In genomic region chr11:69945997-69946891, GRCm38 (mm10) we compare ENCODE assay signal across 12 mouse cellular contexts. TPM values are rescaled to one million over a fixed set of nuclear protein-coding genes. Genes with fewer than 3 reads are reported as not detected.
DNase-seq lines count a peak whose midpoint lies in the region; ATAC-seq and TF ChIP-seq lines count a peak whose summit lies in the region.
"Had no signal": no experiment of that assay in that cellular context is flagged by ENCODE, and none has a peak within 500 bp of the region (broad histone marks: within the 10 kb centered on the region; RNA-seq: fewer than 3 reads in every experiment).

No protein-coding gene starts in this region.

- WGBS in forebrain, embryonic 11.5 days = 89% methylated on average over 18 of the region's 18 CpGs
- 91% methylated on average over 18 of the region's 18 CpGs for WGBS in forebrain, postnatal 0 days
- 84% methylated on average over 18 of the region's 18 CpGs for WGBS in lung, embryonic 15.5 days
- WGBS in limb, embryonic 10.5 days = 93% methylated on average over 18 of the region's 18 CpGs
- 70% methylated on average over 18 of the region's 18 CpGs for WGBS in cerebellum, adult 2 months

- no peak for TF ChIP-seq POLR2A in cerebellum, adult 2 months (IDR thresholded peaks at IDR 0.05; ENCODE audit: borderline replicate concordance, insufficient read depth, low read length)

- H3K36me3 ChIP-seq in forebrain, embryonic 11.5 days (ENCODE audit: control insufficient read depth, insufficient read depth, low read length) = no peaks in the 10 kb centered on the region
- H3K36me3 ChIP-seq in forebrain, postnatal 0 days (ENCODE audit: insufficient read depth) = no peaks in the 10 kb centered on the region
- H3K36me3 ChIP-seq in lung, embryonic 15.5 days = peaks cover 12% of the 10 kb centered on the region
- H3K36me3 ChIP-seq in limb, embryonic 10.5 days = peaks cover 52% of the 10 kb centered on the region

- H3K4me2 ChIP-seq in forebrain, embryonic 11.5 days (ENCODE audit: low read depth, low read length, severe bottlenecking) = peak overlapping the region; percentile 71; the same call in 1 of the 2 replicates
- no peak overlapping the region for H3K4me2 ChIP-seq in forebrain, postnatal 0 days (ENCODE audit: low read depth)
- H3K4me2 ChIP-seq in lung, embryonic 15.5 days = peak overlapping the region; percentile 71; the same call in 1 of the 2 replicates

- H3K4me1 ChIP-seq in forebrain, embryonic 11.5 days (replicated peaks; ENCODE audit: control insufficient read depth, insufficient read depth, low read length) = peaks cover 11% of the 10 kb centered on the region; the same call in 1 of the 2 replicates
- no peaks in the 10 kb centered on the region for H3K4me1 ChIP-seq in forebrain, postnatal 0 days (ENCODE audit: insufficient read depth)
- peaks cover 29% of the 10 kb centered on the region for H3K4me1 ChIP-seq in lung, embryonic 15.5 days
- H3K4me1 ChIP-seq in limb, embryonic 10.5 days = peaks cover 31% of the 10 kb centered on the region
- H3K4me1 ChIP-seq in cerebellum, adult 2 months (ENCODE audit: control insufficient read depth, insufficient read depth, low read length) = no peaks in the 10 kb centered on the region

- H3K9ac ChIP-seq in forebrain, embryonic 11.5 days (ENCODE audit: low read length) = no peak overlapping the region
- no peak overlapping the region for H3K9ac ChIP-seq in forebrain, postnatal 0 days
- H3K9ac ChIP-seq in lung, embryonic 15.5 days = no peak overlapping the region

- no peak for ATAC-seq in forebrain, embryonic 11.5 days (replicated peaks; ENCODE audit: low FRiP score)
- no peak for ATAC-seq in forebrain, postnatal 0 days
- no peak for ATAC-seq in lung, embryonic 15.5 days (ENCODE audit: borderline replicate concordance, extremely low read depth, low FRiP score, low TSS enrichment)

- no peak overlapping the region for H3K27ac ChIP-seq in forebrain, embryonic 11.5 days (ENCODE audit: low read depth, low read length)
- no peak overlapping the region for H3K27ac ChIP-seq in forebrain, postnatal 0 days (ENCODE audit: low read depth, low read length)
- 0 out of 2 replicates have a peak overlapping the region, but pooled peaks have one; percentile 88 for H3K27ac ChIP-seq in lung, embryonic 15.5 days
- H3K27ac ChIP-seq in limb, embryonic 10.5 days = peak overlapping the region; percentile 96
- no peak overlapping the region for H3K27ac ChIP-seq in cerebellum, adult 2 months (ENCODE audit: insufficient read depth, low read length)

- TF ChIP-seq CTCF in forebrain, postnatal 0 days (IDR thresholded peaks at IDR 0.05; ENCODE audit: low read depth) = no peak
- no peak for TF ChIP-seq CTCF in cerebellum, adult 2 months (IDR thresholded peaks at IDR 0.05; ENCODE audit: borderline replicate concordance, insufficient read depth, low read depth, low read length)

- H3K9me3 ChIP-seq in forebrain, embryonic 11.5 days (ENCODE audit: control insufficient read depth, low read length) = no peaks in the 10 kb centered on the region
- no peaks in the 10 kb centered on the region for H3K9me3 ChIP-seq in forebrain, postnatal 0 days (ENCODE audit: low read length)
- no peaks in the 10 kb centered on the region for H3K9me3 ChIP-seq in lung, embryonic 15.5 days
- H3K9me3 ChIP-seq in limb, embryonic 10.5 days (replicated peaks) = no peaks in the 10 kb centered on the region

- DNase-seq in forebrain, embryonic 11.5 days (ENCODE audit: low spot score) = no peak
- no peak for DNase-seq in forebrain, postnatal 0 days
- no peak for DNase-seq in lung, postnatal 10 days
- no peak for DNase-seq in limb, embryonic 10.5 days (ENCODE audit: low spot score)
- DNase-seq in spleen, postnatal 4 days (ENCODE audit: low spot score in 2 of 2) = peak; percentile 62 to 78
- no peak for DNase-seq in adrenal gland, adult 2 months
- no peak for DNase-seq in cerebellum, adult 2 months
- DNase-seq: cerebellum, postnatal 25 days; lung, adult 2 months; thymus, adult 2 months had no signal

- no peaks in the 10 kb centered on the region for H3K27me3 ChIP-seq in forebrain, embryonic 11.5 days (ENCODE audit: control insufficient read depth, insufficient read depth, low read length)
- no peaks in the 10 kb centered on the region; the same call in 1 of the 2 replicates for H3K27me3 ChIP-seq in forebrain, postnatal 0 days (ENCODE audit: insufficient read depth, low read length)
- H3K27me3 ChIP-seq in lung, embryonic 15.5 days = no peaks in the 10 kb centered on the region; the same call in 1 of the 2 replicates
- no peaks in the 10 kb centered on the region for H3K27me3 ChIP-seq in limb, embryonic 10.5 days (ENCODE audit: low read depth, poor library complexity, severe bottlenecking)
- peaks cover 2% of the 10 kb centered on the region; the same call in 1 of the 2 replicates for H3K27me3 ChIP-seq in cerebellum, adult 2 months (ENCODE audit: control insufficient read depth, insufficient read depth, low read length)

- peak overlapping the region; percentile 50; the same call in 1 of the 2 replicates for H3K4me3 ChIP-seq in forebrain, embryonic 11.5 days (ENCODE audit: low read depth, low read length)
- H3K4me3 ChIP-seq in forebrain, postnatal 0 days (ENCODE audit: low read depth, low read length) = no peak overlapping the region
- peak overlapping the region; percentile 50; the same call in 1 of the 2 replicates for H3K4me3 ChIP-seq in lung, embryonic 15.5 days
- H3K4me3 ChIP-seq in limb, embryonic 10.5 days = peak overlapping the region; percentile 57
- H3K4me3 ChIP-seq in cerebellum, adult 2 months (replicated peaks; ENCODE audit: insufficient read depth, low read depth, low read length) = no peak overlapping the region

RNA-seq across cellular contexts. Expression of gene Slc2a4, which starts 1.7 kb away (rescaled TPM):
- polyA plus RNA-seq in forebrain, embryonic 11.5 days (2014; fragmentation: Nextera tagmentation; extraction: Ambion mirVana) = 13.7 and 14.8 TPM in 2 replicates
- 4.1 and 7.8 TPM in 2 replicates for total RNA-seq in forebrain, postnatal 0 days (2014; rRNA removed)
- 3.5 and 3.9 TPM in 2 replicates for polyA plus RNA-seq in forebrain, postnatal 0 days (2015; fragmentation: Nextera tagmentation; extraction: Ambion mirVana)
- polyA plus RNA-seq in lung, embryonic 15.5 days (2015; fragmentation: Nextera tagmentation; extraction: Ambion mirVana) = 18.0 and 20.6 TPM in 2 replicates
- polyA plus RNA-seq in limb, embryonic 10.5 days (2016; fragmentation: Nextera tagmentation; extraction: Ambion mirVana) = 19.9 and 29.3 TPM in 2 replicates
- total RNA-seq in adrenal gland, adult 2 months (2021) = 100 to 1,000 TPM in 1 of 2 experiments, 10 to 100 TPM in 1; 84.2 to 119 TPM
- polyA plus RNA-seq in adrenal gland, adult 2 months (2012; rRNA removed) = 138 and 142 TPM in 2 replicates
- 5.9 and 7.2 TPM in 2 replicates for polyA plus RNA-seq in cerebellum, adult 2 months (2012; rRNA removed)
- total RNA-seq: hematopoietic stem cell, adult 5-6 weeks had no signal

RNA-seq across cellular contexts. Expression of gene Ybx2, which starts 10.6 kb away (rescaled TPM):
- polyA plus RNA-seq in forebrain, embryonic 11.5 days (2014; fragmentation: Nextera tagmentation; extraction: Ambion mirVana) = 7.1 and 10.1 TPM in 2 replicates
- total RNA-seq in forebrain, postnatal 0 days (2014; rRNA removed) = 7.8 and 22.8 TPM in 2 replicates
- 1.5 and 2.5 TPM in 2 replicates for polyA plus RNA-seq in forebrain, postnatal 0 days (2015; fragmentation: Nextera tagmentation; extraction: Ambion mirVana)
- polyA plus RNA-seq in lung, embryonic 15.5 days (2015; fragmentation: Nextera tagmentation; extraction: Ambion mirVana) = 2.8 and 3.0 TPM in 2 replicates
- 6.1 TPM in 2 replicates for polyA plus RNA-seq in limb, embryonic 10.5 days (2016; fragmentation: Nextera tagmentation; extraction: Ambion mirVana)
- total RNA-seq in adrenal gland, adult 2 months (2021) = 10 to 100 TPM; 12.9 to 20.0 TPM
- 21.8 and 41.4 TPM in 2 replicates for polyA plus RNA-seq in adrenal gland, adult 2 months (2012; rRNA removed)
- polyA plus RNA-seq in cerebellum, adult 2 months (2012; rRNA removed) = 16.5 and 16.8 TPM in 2 replicates

RNA-seq across cellular contexts. Expression of gene Cldn7, which starts 18.3 kb away (rescaled TPM):
- 3.2 and 6.4 TPM in 2 replicates for polyA plus RNA-seq in forebrain, embryonic 11.5 days (2014; fragmentation: Nextera tagmentation; extraction: Ambion mirVana)
- not detected in 2 replicates for total RNA-seq in forebrain, postnatal 0 days (2014; rRNA removed)
- polyA plus RNA-seq in forebrain, postnatal 0 days (2015; fragmentation: Nextera tagmentation; extraction: Ambion mirVana) = 0.34 and 0.42 TPM in 2 replicates
- polyA plus RNA-seq in lung, embryonic 15.5 days (2015; fragmentation: Nextera tagmentation; extraction: Ambion mirVana) = 154 and 170 TPM in 2 replicates
- polyA plus RNA-seq in limb, embryonic 10.5 days (2016; fragmentation: Nextera tagmentation; extraction: Ambion mirVana) = 28.7 and 35.4 TPM in 2 replicates
- total RNA-seq in adrenal gland, adult 2 months (2021) = under 1 TPM in 1 of 2 experiments, not detected in 1; 0.78 TPM
- 0.11 and 0.32 TPM in 2 replicates for polyA plus RNA-seq in adrenal gland, adult 2 months (2012; rRNA removed)
- 0.33 TPM in 1 of 2 replicates, not detected in the other for polyA plus RNA-seq in cerebellum, adult 2 months (2012; rRNA removed)

RNA-seq across cellular contexts. Expression of gene Eif5a, which starts 24.5 kb away (rescaled TPM):
- 2,045 and 2,063 TPM in 2 replicates for polyA plus RNA-seq in forebrain, embryonic 11.5 days (2014; fragmentation: Nextera tagmentation; extraction: Ambion mirVana)
- 489 and 520 TPM in 2 replicates for total RNA-seq in forebrain, postnatal 0 days (2014; rRNA removed)
- polyA plus RNA-seq in forebrain, postnatal 0 days (2015; fragmentation: Nextera tagmentation; extraction: Ambion mirVana) = 1,306 and 1,372 TPM in 2 replicates
- polyA plus RNA-seq in lung, embryonic 15.5 days (2015; fragmentation: Nextera tagmentation; extraction: Ambion mirVana) = 1,673 and 1,693 TPM in 2 replicates
- 3,029 and 3,766 TPM in 2 replicates for polyA plus RNA-seq in limb, embryonic 10.5 days (2016; fragmentation: Nextera tagmentation; extraction: Ambion mirVana)
- 100 to 1,000 TPM; 572 to 622 TPM for total RNA-seq in adrenal gland, adult 2 months (2021)
- polyA plus RNA-seq in adrenal gland, adult 2 months (2012; rRNA removed) = 180 and 225 TPM in 2 replicates
- 514 and 533 TPM in 2 replicates for polyA plus RNA-seq in cerebellum, adult 2 months (2012; rRNA removed)

RNA-seq across cellular contexts. Expression of gene Gps2, which starts 32.6 kb away (rescaled TPM):
- 99.2 and 106 TPM in 2 replicates for polyA plus RNA-seq in forebrain, embryonic 11.5 days (2014; fragmentation: Nextera tagmentation; extraction: Ambion mirVana)
- 44.4 and 48.0 TPM in 2 replicates for total RNA-seq in forebrain, postnatal 0 days (2014; rRNA removed)
- 64.9 and 67.1 TPM in 2 replicates for polyA plus RNA-seq in forebrain, postnatal 0 days (2015; fragmentation: Nextera tagmentation; extraction: Ambion mirVana)
- polyA plus RNA-seq in lung, embryonic 15.5 days (2015; fragmentation: Nextera tagmentation; extraction: Ambion mirVana) = 81.7 and 82.2 TPM in 2 replicates
- 77.7 and 91.6 TPM in 2 replicates for polyA plus RNA-seq in limb, embryonic 10.5 days (2016; fragmentation: Nextera tagmentation; extraction: Ambion mirVana)
- 10 to 100 TPM; 44.7 to 61.8 TPM for total RNA-seq in adrenal gland, adult 2 months (2021)
- polyA plus RNA-seq in adrenal gland, adult 2 months (2012; rRNA removed) = 130 and 148 TPM in 2 replicates
- polyA plus RNA-seq in cerebellum, adult 2 months (2012; rRNA removed) = 78.9 and 87.5 TPM in 2 replicates

Comparison
In these comparisons a context has a peak if more than half of its experiments do, and no peak if none do; other contexts are left out.
1. H3K4me3 ChIP-seq: peak in forebrain, embryonic 11.5 days (single experiment), lung, embryonic 15.5 days (single experiment) and limb, embryonic 10.5 days (single experiment); none in forebrain, postnatal 0 days (single experiment) and cerebellum, adult 2 months (single experiment).
2. DNase-seq: peak in spleen, postnatal 4 days (2 of 2); none in forebrain, embryonic 11.5 days (single experiment), forebrain, postnatal 0 days (single experiment), lung, postnatal 10 days (single experiment), limb, embryonic 10.5 days (single experiment), adrenal gland, adult 2 months (single experiment) and cerebellum, adult 2 months (0 of 2).
3. H3K27ac ChIP-seq: peak in lung, embryonic 15.5 days (single experiment) and limb, embryonic 10.5 days (single experiment); none in forebrain, embryonic 11.5 days (single experiment), forebrain, postnatal 0 days (single experiment) and cerebellum, adult 2 months (single experiment).